Mouse (Mus musculus) right cerebral cortex, adult 18-20 months (tissue): Measurements from ENCODE around the gene Gm5901.
A peak's percentile ranks its signal among the peaks of the same experiment; 100 is the strongest.

ENCODE experiments used
- DNase-seq: peaks from one replicate; pipeline ENCODE4 v3.0.0; 2022; ENCODE audit warnings: mixed read lengths

Gm5901 gene

DNA sequence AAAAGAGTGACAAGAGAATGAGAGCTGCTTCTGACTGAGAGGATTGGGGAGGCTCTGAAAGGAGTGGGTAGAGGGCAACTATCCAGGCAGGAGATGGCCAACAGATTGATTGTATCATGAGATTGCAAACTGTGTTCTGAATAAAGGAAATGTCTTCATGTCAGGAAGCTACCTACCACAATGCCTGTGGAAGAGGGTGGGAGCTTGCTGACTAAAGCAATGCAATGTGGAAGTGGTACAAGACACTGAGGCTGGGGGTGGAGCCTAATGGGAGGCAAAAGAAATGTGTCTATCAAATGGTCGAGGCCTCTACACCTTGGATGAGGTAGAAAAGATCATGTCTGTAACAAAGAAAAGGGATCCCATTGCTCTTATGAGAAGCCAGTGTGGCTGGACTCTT, 31.5 kb downstream of the Gm5901 start:
- DNase-seq = no peak

DNA sequence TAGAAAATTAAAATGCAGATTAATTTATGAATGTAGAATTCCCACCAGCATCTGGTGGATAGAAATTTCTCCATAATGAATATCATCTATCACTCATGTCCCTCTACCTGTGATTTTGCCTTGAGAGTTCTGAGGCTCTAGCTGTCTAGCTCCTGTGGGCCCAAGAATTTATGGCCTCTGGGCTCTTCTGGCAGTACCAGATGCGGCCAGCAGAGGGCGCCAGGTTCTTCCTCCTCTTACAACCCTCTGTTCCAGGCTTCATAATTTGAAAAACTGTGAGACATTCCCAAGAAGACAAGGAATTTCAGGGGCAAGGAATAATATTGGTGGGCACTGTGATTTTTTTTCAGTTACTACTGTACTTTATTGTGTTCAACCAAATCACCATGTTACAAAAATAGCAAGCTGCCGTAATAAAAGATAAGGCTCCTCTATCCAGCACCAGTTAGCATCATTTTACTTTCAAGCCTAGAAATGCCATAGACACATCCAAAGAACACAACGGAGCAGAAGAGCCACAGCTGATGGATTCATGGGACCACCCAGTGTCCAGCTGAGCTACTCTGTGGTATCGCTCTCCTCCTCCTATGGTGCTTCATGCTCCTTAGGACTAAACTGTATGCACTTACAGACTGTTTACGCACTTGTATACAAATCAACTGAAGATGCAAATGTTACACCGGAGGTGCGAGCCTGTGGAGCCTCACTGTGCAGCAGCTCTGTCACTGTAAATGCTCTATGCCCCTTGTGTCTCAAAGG, 37.2 kb downstream of the Gm5901 start:
- peak; percentile 78 for DNase-seq

DNA sequence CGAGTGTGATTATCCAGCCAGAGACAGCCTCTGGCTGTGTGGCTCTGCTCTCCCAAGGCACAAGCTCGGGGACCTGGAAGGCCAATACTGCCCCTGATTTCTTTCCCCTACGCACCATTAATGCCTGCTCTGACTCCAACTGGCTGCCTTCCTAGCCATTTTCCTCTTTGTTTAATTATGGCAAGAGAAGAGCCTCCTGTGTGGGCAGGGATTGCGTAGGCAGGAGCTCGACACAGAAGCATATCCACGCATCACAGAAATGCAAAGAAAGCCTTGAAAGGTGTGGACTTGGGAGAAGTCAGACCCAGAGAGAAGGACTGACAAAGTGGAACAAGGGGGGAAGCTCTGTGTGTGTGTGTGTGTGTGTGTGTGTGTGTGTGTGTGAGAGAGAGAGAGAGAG, 39.5 kb downstream of the Gm5901 start:
- DNase-seq = peak; percentile 64

DNA sequence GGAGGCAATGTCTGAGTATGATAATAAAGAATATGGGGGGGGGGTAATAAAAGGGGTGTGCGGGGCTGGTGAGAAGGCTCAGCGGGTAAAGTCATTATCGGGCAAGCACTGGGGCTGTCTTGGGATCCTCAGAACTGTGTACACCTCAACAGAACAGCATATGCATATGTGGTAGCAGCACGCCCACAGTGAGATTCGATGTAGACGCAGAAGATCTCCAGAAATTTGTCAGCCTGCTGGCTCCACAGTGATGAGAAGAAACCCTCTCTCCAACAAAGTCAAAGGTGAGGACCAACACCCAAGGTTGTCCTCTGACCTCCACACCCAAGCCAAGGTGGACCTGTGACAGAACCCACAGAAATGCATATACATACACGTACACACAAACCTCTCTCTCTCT, 41.7 kb downstream of the Gm5901 start:
- DNase-seq = peak; percentile 43

DNA sequence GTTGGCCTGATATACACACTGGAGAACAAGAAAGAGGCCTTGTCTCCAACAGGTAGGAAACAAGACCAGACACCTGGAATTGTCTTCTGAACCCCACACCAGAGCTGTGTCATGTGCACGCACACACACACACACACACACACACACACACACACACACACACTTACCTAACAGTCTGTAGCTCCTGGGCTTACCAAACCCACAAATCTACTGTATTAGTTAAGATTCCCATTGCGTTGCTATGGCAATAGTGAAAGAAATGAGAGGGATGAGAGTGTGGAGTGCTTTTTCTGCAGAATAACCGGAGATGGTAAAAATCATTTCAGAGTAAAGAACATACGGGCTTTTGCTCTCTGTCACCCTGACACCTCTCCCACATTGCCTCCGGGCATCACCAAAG, 43.3 kb downstream of the Gm5901 start:
- no peak for DNase-seq

DNA sequence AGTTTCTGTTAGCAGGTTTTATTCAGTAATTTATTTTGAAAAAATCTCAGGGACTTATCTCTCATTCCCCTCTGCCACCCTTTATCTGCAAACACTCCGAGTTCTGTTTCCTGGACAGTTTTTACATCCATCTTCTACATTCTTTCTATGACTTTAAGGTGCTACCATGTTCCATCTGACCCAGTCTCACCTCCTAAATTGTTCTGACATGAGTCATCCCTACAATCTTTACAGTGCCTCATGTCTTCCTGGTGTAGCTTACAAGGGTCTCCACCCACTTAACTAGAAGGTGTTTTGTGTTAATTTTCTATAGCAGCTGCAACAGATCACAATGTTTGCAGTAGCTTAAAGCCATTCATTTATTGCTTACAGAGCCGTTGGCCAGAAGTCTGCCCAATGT, 46.1 kb downstream of the Gm5901 start:
- no peak for DNase-seq

DNA sequence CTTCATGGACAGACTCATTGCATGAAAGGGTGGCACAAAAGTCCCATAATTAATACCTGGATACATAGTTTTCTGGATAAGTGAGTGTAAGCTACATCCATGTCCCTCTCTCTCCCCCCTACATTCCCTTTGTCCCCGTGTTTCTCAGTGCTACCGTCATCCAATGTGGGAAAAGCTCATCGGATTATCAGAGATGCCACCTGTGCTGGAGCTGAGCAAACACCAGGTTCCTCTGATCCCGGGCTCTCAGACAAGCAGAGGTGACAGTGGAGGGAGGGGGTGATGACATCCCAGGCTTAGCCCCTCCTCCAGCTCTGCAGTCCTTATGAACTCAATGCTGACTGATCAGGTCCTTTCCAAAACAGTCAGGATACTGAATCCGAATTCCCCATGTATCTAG, 49.5 kb downstream of the Gm5901 start:
- DNase-seq = no peak

DNA sequence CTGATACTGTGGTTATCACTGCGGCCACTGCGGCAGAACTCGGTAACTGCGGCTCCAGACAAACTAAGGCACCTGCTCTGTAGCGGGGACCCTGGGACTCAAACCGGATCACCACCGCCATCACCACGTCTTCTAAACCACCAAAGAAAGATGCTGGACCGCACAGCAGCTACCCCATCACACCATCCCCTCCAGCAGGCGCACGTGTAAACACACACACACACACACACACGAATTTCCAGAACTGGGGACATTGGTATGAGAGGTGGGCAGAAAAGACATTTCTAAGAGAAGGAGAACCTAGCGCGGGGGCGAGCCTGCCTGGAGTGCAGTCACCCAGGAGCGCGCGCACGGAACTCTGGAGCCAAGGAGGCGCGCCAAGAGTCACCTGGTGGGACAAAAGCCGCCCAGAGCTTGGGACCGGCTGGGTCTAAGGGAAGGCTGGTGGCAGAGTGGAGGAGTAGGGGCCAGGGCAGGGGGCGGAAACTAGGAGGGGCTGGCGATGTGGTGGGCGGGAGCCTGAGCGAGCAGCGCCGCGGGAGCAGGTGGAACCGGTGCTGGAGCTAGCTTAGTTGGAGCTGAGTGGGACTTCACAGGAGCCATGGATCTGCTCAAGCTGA, 50.7 kb downstream of the Gm5901 start, which contains the start of gene Cckbr:
Cckbr (plus strand) TSS at position 308 of the 620 bp plus-strand sequence.
- DNase-seq = peak; percentile 65

DNA sequence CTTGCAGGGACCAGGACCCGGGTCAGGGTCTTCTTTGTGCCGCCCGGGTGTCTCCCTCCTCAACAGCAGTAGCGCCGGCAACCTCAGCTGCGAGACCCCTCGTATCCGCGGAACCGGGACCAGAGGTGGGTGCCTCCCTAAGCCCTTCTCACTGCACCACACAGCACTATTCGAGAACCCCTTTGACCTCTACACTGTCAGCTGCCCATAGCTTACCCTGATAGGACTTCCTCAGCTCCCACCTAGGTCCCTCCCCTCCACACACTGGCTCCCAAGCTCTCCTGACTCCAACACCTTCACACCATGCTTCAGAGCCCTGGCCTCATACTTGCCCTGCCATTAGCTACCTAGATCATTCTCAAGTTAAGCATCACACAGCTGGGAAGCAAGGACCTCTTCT, 51.2 kb downstream of the Gm5901 start:
- no peak for DNase-seq
